Mouse (Mus musculus) central nervous system, embryonic 18 days (tissue): Measurements from ENCODE around the gene Amotl2. TPM values are rescaled to one million over a fixed set of nuclear protein-coding genes. Genes with fewer than 3 reads are reported as not detected.

Experiments used
- polyA plus RNA-seq: library from polyadenylated mRNA; depleted of rRNA; stranded (reverse); fragments of >200 nt; gene quantifications from 2 replicates; pipeline ENCODE4 v1.2.3, GENCODE M21; 2012; rRNA removed

Gene Amotl2
- 35.7 and 39.7 TPM in 2 replicates for polyA plus RNA-seq

DNA sequence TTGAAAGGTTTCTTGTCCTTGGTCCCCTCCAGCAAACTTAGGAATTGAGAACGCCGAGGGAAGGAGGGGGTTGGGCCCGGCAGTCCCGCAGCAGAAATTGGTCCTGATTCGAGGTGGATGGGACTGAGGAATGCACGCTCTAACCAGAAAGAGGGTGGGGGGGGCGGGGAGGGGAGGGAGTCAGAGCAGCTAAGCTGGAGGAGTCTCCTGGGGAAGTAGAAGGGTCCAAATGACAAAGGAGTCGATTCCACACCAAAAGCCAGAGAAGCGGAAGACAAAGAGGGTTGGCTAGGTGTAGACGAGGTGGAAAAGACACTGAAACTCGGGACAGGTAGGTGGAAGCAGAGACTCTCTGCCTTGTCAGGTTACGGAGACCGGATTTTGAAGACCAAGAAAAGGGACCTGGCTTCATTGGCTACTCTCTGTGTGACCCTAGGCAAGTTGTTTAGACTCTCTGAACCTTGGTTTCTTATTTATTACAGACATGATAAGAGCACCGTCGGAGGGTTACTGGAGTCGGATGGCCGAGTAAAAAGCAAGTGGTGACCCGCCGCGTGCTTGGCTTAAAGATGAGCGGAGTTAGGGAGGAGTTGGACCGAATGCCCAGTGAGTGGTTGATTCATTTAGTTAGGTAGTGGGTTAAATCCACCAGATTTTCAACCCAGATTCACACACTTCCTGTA, at the start of gene Amotl2:
Gene Amotl2 (plus strand): TSS at position 192 of the 683 bp plus-strand sequence.

Other genes with a start within 250 kb of the Amotl2 start
- gene Ky, start 210.9 kb upstream of the Amotl2 start, polyA plus RNA-seq: 1.5 and 1.8 TPM in 2 replicates
- 162 and 176 TPM in 2 replicates for gene Anapc13, start 90.4 kb upstream of the Amotl2 start, polyA plus RNA-seq
- 27.8 and 30.1 TPM in 2 replicates for gene Cep63, start 90.1 kb upstream of the Amotl2 start, polyA plus RNA-seq
- 42.3 and 44.8 TPM in 2 replicates for gene Ryk, start 118.2 kb downstream of the Amotl2 start, polyA plus RNA-seq